Mouse (Mus musculus): ENCODE measurements around the gene Idnk. TPM values are rescaled to one million over a fixed set of nuclear protein-coding genes. Genes with fewer than 3 reads are reported as not detected.

The Idnk gene
- 12.2 TPM for polyA plus RNA-seq (2015; fragmentation: Illumina TruSeq; extraction: RNeasy Lipid Tissue Mini Kit (QIAGEN cat#74804); ENCODE audit: insufficient read depth, low read depth, low replicate concordance)

GRCm38 (mm10) chr13:58157447-58158098 is at the start of gene Idnk:
Idnk (plus strand) TSS chr13:58157649.

GRCm38 (mm10) chr13:58113061-58113900 is 44.2 kb upstream of the Idnk start, which contains the start of gene Klhl3:
Klhl3 (minus strand) TSS chr13:58113592.

GRCm38 (mm10) chr13:58128396-58128767 is 29.1 kb upstream of the Idnk start, which contains the start of gene Hnrnpa0:
Hnrnpa0 (minus strand) TSS chr13:58128556.

Other genes starting within 250 kb of the Idnk start
- gene Spock1, start 249.3 kb upstream of the Idnk start, polyA plus RNA-seq (2015; fragmentation: Illumina TruSeq; extraction: RNeasy Lipid Tissue Mini Kit (QIAGEN cat#74804); ENCODE audit: insufficient read depth, low read depth, low replicate concordance) = 0.89 TPM
- 1.7 TPM for gene Klhl3, start 44.1 kb upstream of the Idnk start, polyA plus RNA-seq (2015; fragmentation: Illumina TruSeq; extraction: RNeasy Lipid Tissue Mini Kit (QIAGEN cat#74804); ENCODE audit: insufficient read depth, low read depth, low replicate concordance)
- gene Hnrnpa0, start 29.1 kb upstream of the Idnk start, polyA plus RNA-seq (2015; fragmentation: Illumina TruSeq; extraction: RNeasy Lipid Tissue Mini Kit (QIAGEN cat#74804); ENCODE audit: insufficient read depth, low read depth, low replicate concordance) = 11.9 TPM
- gene Ubqln1, start 58.0 kb downstream of the Idnk start, polyA plus RNA-seq (2015; fragmentation: Illumina TruSeq; extraction: RNeasy Lipid Tissue Mini Kit (QIAGEN cat#74804); ENCODE audit: insufficient read depth, low read depth, low replicate concordance) = 12.5 TPM
- gene Gkap1, start 118.0 kb downstream of the Idnk start, polyA plus RNA-seq (2015; fragmentation: Illumina TruSeq; extraction: RNeasy Lipid Tissue Mini Kit (QIAGEN cat#74804); ENCODE audit: insufficient read depth, low read depth, low replicate concordance) = 4.9 TPM
- 0.46 TPM for gene Kif27, start 201.5 kb downstream of the Idnk start, polyA plus RNA-seq (2015; fragmentation: Illumina TruSeq; extraction: RNeasy Lipid Tissue Mini Kit (QIAGEN cat#74804); ENCODE audit: insufficient read depth, low read depth, low replicate concordance)
- gene 2210016F16Rik, start 227.6 kb downstream of the Idnk start, polyA plus RNA-seq (2015; fragmentation: Illumina TruSeq; extraction: RNeasy Lipid Tissue Mini Kit (QIAGEN cat#74804); ENCODE audit: insufficient read depth, low read depth, low replicate concordance) = 3.8 TPM
- 6.7 TPM for gene Rmi1, start 244.6 kb downstream of the Idnk start, polyA plus RNA-seq (2015; fragmentation: Illumina TruSeq; extraction: RNeasy Lipid Tissue Mini Kit (QIAGEN cat#74804); ENCODE audit: insufficient read depth, low read depth, low replicate concordance)
- gene Hnrnpk, start 245.7 kb downstream of the Idnk start, polyA plus RNA-seq (2015; fragmentation: Illumina TruSeq; extraction: RNeasy Lipid Tissue Mini Kit (QIAGEN cat#74804); ENCODE audit: insufficient read depth, low read depth, low replicate concordance) = 107 TPM